Mouse (Mus musculus) myocyte (in vitro differentiated cells): ENCODE data around the gene Ep300. TPM values are rescaled to one million over a fixed set of nuclear protein-coding genes. Genes with fewer than 3 reads are reported as not detected.
A peak's percentile ranks its signal among the peaks of the same experiment; 100 is the strongest.

Experiments used
- H3K27me3 ChIP-seq: one replicate; pipeline ENCODE4 v1.6.1; 2011; ENCODE audit not compliant: control insufficient read depth, insufficient read depth, insufficient read length
- H3K36me3 ChIP-seq: one replicate; pipeline ENCODE4 v1.6.1; 2011; ENCODE audit not compliant: control insufficient read depth, insufficient read depth
- H3K4me2 ChIP-seq: one replicate; pipeline ENCODE4 v1.6.1; 2011; ENCODE audit warnings: low read depth, control low read depth
- H3K4me3 ChIP-seq: one replicate; pipeline ENCODE4 v1.5.1; 2011; ENCODE audit warnings: mild to moderate bottlenecking, control low read depth, moderate library complexity
- H3K79me2 ChIP-seq: one replicate; pipeline ENCODE4 v1.6.1; 2011; ENCODE audit not compliant: control insufficient read depth, insufficient read depth
- H3ac ChIP-seq: one replicate; pipeline ENCODE4 v1.6.1; 2011; ENCODE audit not compliant: control insufficient read depth, insufficient read length
- CEBPB ChIP-seq: IDR thresholded peaks from 2 replicates; pipeline ENCODE4 v1.6.1; 2011; ENCODE audit warnings: mild to moderate bottlenecking, moderate library complexity; ENCODE audit not compliant: poor library complexity, insufficient read depth, severe bottlenecking
- E2F4 ChIP-seq: IDR thresholded peaks from one replicate; pipeline ENCODE4 v1.6.1; 2011; ENCODE audit warnings: mild to moderate bottlenecking, control low read depth, moderate library complexity; ENCODE audit not compliant: insufficient read depth
- MAX ChIP-seq: IDR thresholded peaks from one replicate; pipeline ENCODE4 v1.6.1; 2011; ENCODE audit warnings: low read depth, mild to moderate bottlenecking, control low read depth
- MYOD1 ChIP-seq, 3 experiments: IDR thresholded peaks; one replicate each; pipeline ENCODE4 v1.6.1; 2011; ENCODE audit warnings: control low read depth in 2 of 3, low read depth in 2 of 3, mild to moderate bottlenecking in 2 of 3, moderate library complexity in 1 of 3; ENCODE audit not compliant: insufficient read length in 2 of 3, control insufficient read depth in 1 of 3
- MYOG ChIP-seq, 3 experiments: IDR thresholded peaks; one replicate each; pipeline ENCODE4 v1.6.1; 2011; ENCODE audit warnings: control low read depth in 2 of 3, low read depth in 2 of 3, mild to moderate bottlenecking in 2 of 3; ENCODE audit not compliant: insufficient read length in 2 of 3, control insufficient read depth in 1 of 3, insufficient read depth in 1 of 3
- POLR2A ChIP-seq: IDR thresholded peaks from one replicate; pipeline ENCODE4 v1.6.1; 2011; ENCODE audit warnings: low read depth, mild to moderate bottlenecking, control low read depth, moderate library complexity; ENCODE audit not compliant: insufficient read length
- POLR2AphosphoS2 ChIP-seq: IDR thresholded peaks from one replicate; pipeline ENCODE4 v1.6.1; 2011; ENCODE audit warnings: low read depth, control low read depth; ENCODE audit not compliant: insufficient read length
- REST ChIP-seq: IDR thresholded peaks from one replicate; pipeline ENCODE4 v1.6.1; 2011; ENCODE audit warnings: mild to moderate bottlenecking, control low read depth, moderate library complexity; ENCODE audit not compliant: insufficient read depth, insufficient read length
- SRF ChIP-seq: IDR thresholded peaks from one replicate; pipeline ENCODE4 v1.6.1; 2011; ENCODE audit warnings: low read depth; ENCODE audit not compliant: control insufficient read depth, insufficient read length
- TCF12 ChIP-seq: IDR thresholded peaks from one replicate; pipeline ENCODE4 v1.6.1; 2011; ENCODE audit warnings: mild to moderate bottlenecking, control low read depth; ENCODE audit not compliant: poor library complexity, insufficient read depth, severe bottlenecking
- TCF3 ChIP-seq: IDR thresholded peaks from one replicate; pipeline ENCODE4 v1.6.1; 2011; ENCODE audit warnings: low read depth, control low read depth; ENCODE audit not compliant: insufficient read length
- USF1 ChIP-seq: IDR thresholded peaks from one replicate; pipeline ENCODE4 v1.6.1; 2011; ENCODE audit warnings: low read depth, mild to moderate bottlenecking, control low read depth, moderate library complexity
- polyA plus RNA-seq: library from polyadenylated mRNA; unstranded; fragments of >200 nt; fragmentation: generic; extraction: Trizol; gene quantifications from one replicate; pipeline ENCODE4 v1.2.1, GENCODE M21; 2012; ENCODE audit warnings: missing spikeins

The Ep300 gene
- 17.7 TPM for polyA plus RNA-seq

DNA sequence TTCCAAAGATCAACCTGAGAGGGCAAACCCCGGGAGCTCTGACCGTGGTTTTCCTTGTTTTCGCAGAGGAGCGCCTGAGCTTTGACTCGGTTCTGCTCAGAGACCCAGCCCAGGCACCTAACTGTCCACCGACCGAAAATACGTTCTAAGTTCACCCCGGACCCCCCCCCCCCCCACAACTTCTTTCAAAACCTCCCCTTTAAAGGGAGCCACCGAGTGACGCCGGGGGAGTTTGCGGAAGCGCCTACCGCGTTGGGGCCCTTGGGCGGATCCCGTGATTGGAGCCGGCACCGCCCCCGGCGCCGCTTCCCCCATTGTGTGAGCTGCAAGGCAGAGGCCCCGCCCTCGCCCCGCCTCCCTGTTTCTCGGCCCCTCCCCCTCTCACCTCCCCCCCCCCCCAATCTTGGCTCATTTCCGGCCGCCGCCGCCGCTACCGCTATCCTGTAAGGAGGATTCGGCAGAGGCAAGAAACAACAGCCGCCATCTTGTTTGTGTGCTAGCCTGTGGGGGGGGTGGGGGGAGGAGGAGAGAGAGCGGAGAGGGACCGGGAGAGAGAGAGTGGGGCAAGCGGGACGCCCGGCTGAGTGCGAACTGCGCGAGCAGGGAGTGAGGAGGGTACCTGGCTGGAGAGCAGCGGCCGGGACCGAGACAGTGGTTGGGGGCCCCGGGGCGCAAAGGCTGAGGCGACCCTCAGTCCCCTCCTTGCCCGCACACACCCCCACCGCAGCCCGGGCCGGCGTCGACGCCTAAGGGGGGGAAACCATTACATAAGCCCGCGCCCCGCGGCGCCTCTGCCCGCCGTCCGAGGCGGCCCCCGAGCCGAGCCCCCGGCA is at the start of gene Ep300:
TSS of gene Ep300 (plus strand) at position 439 of the 833 bp plus-strand sequence.
- Histone ChIP-seq H3K27me3 (no peaks in the 10 kb centered on the region), H3K4me2 (peak within 1 kb of the TSS; percentile 85), H3ac (peak within 1 kb of the TSS; percentile 89), H3K36me3 (peaks cover 14% of the 10 kb centered on the region), H3K79me2 (peaks cover 40% of the 10 kb centered on the region), H3K4me3 (peak within 1 kb of the TSS; percentile 88)
- no peak for TF ChIP-seq REST
- peak; percentile 80 for TF ChIP-seq POLR2A
- peak; percentile 84 for TF ChIP-seq POLR2AphosphoS2
- peak in 1 of 3 experiments; percentile 1 for TF ChIP-seq MYOD1 (IDR thresholded peaks at IDR 0.05; ENCODE audit: control insufficient read depth in 1 of 3, insufficient read length in 2 of 3, low read depth in 2 of 3)

DNA sequence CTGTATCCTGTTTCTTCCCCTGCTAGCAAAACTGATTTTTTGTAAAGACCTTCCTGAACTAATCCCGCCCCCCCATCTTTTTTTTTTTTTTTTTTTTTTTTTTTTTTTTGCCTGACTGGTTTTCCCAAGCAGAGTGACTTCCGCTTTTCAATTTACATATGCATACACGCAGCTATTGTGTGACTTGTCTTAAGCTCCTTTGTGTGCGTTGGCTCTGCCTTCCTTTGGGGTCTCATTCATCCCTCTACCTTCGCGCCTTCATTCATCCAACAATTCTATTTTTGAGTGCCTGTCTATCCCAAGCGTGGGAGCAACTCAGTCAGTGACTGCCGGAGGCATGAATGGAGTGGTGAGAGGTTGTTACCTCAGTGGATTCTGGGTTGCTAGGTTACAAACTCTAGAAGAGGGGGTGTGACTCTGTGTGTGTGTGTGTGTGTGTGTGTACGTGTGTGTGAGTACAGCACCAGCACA is 49.2 kb upstream of the Ep300 start:
- H3K36me3 ChIP-seq = no peaks in the 10 kb centered on the region
- H3K27me3 ChIP-seq = peaks cover 31% of the 10 kb centered on the region
- H3K79me2 ChIP-seq = no peaks in the 10 kb centered on the region
- H3K4me2 ChIP-seq = no peak overlapping the region
- H3ac ChIP-seq = no peak overlapping the region
- TF ChIP-seq POLR2A (no peak), MYOG (IDR thresholded peaks at IDR 0.05; ENCODE audit: control insufficient read depth in 1 of 3, insufficient read depth in 1 of 3, insufficient read length in 2 of 3, low read depth in 2 of 3) (no peak), POLR2AphosphoS2 (no peak), E2F4 (no peak), SRF (no peak)
- H3K4me3 ChIP-seq = no peak overlapping the region

DNA sequence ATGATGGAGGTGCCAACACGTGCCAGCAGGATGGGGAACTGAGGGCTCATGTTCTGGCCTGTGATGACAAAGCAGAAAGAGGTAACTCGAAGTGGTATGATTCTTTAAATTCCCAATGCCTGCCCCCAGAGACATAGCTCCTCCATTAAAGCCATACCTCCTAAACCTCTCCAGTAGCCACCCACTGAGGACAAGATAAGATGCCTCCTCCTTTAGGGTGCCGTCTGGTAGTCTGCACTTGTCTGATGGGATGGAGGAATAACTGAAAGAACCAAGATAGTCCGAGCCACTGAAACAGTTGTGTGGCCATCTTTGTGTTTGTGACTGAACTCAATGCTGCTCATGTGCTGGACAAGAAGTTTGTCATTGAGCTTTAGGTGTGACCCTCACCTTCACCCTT is 47.0 kb upstream of the Ep300 start:
- Histone ChIP-seq H3K4me3 (no peak overlapping the region), H3K4me2 (no peak overlapping the region), H3K36me3 (no peaks in the 10 kb centered on the region), H3ac (no peak overlapping the region), H3K79me2 (no peaks in the 10 kb centered on the region), H3K27me3 (peaks cover 39% of the 10 kb centered on the region)
- TF ChIP-seq TCF12 (no peak), CEBPB (no peak), MAX (no peak), TCF3 (no peak)

DNA sequence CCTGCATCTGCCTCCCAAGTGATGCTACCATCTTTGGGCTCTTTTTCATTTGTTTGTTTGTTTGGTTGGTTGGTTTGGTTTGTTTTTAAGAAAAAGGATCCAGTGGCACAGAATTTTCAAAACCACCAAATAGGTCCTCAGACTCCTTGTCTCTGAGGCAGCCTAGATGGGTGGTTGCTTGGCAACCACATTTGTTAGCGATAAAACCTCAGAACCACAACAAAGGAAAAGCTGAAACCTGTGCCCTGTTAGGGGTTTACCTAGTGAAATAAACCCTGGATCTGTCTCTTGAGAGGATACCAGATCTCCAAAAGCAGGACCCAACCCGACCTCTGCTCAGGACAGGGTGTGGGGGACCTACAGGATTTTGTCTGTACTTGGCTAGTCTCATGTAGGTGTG is 45.6 kb upstream of the Ep300 start:
- no peak overlapping the region for H3K4me2 ChIP-seq
- no peak overlapping the region for H3K4me3 ChIP-seq
- H3ac ChIP-seq = no peak overlapping the region
- H3K79me2 ChIP-seq = no peaks in the 10 kb centered on the region
- H3K27me3 ChIP-seq = peaks cover 39% of the 10 kb centered on the region
- H3K36me3 ChIP-seq = no peaks in the 10 kb centered on the region
- no peak for TF ChIP-seq MYOG (IDR thresholded peaks at IDR 0.05; ENCODE audit: control insufficient read depth in 1 of 3, insufficient read depth in 1 of 3, insufficient read length in 2 of 3, low read depth in 2 of 3)
- TF ChIP-seq CEBPB = no peak
- TF ChIP-seq TCF3 = no peak
- TF ChIP-seq TCF12 = no peak
- TF ChIP-seq USF1 = no peak
- TF ChIP-seq SRF = no peak
- no peak for TF ChIP-seq POLR2AphosphoS2
- TF ChIP-seq MAX = no peak
- TF ChIP-seq REST = no peak

DNA sequence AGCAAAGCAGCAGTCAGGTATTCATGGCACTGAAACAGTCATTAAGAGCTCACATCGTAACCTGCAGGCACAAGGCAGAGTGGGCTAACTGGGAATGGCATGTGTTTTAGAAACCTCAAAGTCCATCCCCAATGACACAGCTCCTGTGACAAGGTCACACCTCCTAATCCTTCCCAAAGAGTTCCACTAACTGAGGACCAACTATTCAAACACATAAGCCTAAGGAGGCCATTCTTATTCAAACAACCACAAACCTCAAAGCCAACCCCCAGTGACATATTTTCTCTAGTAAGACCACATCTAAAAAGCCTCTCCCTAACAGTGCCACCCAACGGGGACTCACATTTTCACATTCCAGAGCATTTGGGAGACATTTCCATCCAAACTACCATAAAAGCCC is 40.2 kb upstream of the Ep300 start:
- peaks cover 11% of the 10 kb centered on the region for H3K27me3 ChIP-seq
- no peaks in the 10 kb centered on the region for H3K36me3 ChIP-seq
- H3K79me2 ChIP-seq = no peaks in the 10 kb centered on the region
- H3K4me3 ChIP-seq = no peak overlapping the region
- TF ChIP-seq CEBPB (no peak), TCF12 (no peak), MYOD1 (IDR thresholded peaks at IDR 0.05; ENCODE audit: control insufficient read depth in 1 of 3, insufficient read length in 2 of 3, low read depth in 2 of 3) (no peak), MYOG (IDR thresholded peaks at IDR 0.05; ENCODE audit: control insufficient read depth in 1 of 3, insufficient read depth in 1 of 3, insufficient read length in 2 of 3, low read depth in 2 of 3) (no peak)
- H3ac ChIP-seq = no peak overlapping the region
- H3K4me2 ChIP-seq = no peak overlapping the region
